Mouse (Mus musculus) B cell, adult 2 months (primary cell): ENCODE results near the gene Vav1.

Experiments used
- DNase-seq, 2 experiments: peaks; one replicate each; pipeline ENCODE4 v3.0.0; 2022

The Vav1 gene

DNA sequence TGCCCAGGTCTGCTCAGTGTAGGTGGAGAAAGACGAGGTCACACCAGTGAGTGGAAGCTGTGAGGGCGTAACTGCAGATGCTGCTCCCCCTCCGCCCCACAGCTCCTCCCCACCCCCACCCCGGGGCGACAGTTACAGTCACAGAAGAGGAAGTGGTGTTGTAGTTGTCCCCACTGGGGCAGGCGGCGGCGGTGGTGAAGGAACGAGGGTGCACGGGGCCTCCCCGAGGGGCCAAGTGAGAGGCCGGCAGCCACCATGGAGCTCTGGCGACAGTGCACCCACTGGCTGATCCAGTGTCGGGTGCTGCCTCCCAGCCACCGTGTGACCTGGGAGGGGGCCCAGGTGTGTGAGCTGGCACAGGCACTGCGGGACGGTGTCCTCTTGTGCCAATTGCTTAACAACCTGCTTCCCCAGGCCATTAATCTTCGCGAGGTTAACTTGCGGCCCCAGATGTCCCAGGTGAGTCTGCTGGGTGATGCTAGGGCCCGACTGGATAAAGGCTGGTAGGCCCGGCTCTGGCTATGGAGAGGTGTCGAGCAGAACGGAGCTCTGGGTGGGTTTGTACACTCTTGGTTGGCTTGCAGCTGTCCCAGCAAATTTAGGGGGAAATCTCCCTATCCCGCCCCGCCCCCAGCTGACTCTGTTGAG, at the start of gene Vav1:
Vav1 (plus strand) TSS at position 158 of the 648 bp plus-strand sequence.
- peak; percentile 89 to 91 for DNase-seq

DNA sequence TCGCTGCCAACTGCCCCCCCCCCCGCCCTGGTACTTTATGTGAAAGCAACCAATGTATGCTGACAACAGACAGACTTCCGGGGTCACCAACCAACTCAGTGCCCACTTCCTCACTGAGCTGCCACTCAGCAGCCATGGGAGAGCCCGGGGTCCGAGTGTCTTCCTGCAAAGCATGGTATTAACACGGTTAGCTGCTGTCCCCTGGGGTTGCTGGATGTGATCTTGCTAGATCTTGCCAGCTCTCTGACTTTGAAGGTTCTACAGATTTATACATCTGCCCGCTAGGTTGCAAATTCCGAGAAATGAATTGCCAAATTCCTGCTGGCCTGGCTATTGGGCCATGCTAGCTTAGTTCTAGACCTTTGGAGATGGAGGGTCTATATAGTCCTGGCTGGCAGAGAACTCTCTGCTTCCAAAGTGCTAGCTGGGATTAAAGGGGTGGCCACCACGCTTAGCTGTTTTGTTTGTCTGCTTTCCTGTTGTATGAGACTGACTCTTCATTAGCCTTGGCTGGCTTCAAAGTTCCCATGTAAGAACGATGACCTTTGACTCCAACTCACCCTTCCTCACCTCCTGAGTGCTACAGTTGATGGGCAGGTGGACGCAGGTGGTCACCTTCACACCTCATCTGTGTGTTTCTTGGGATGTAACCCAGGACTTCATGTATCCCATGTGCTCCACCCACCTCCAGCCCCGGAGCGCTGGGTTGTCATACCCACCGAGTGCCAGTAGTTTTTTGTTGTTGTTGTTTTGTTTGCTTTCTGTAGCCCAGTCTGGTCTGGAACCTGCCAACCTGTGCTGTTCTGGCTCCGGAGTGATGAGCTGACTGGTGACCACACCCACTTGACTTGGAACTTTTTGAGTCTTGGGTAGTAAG, 48.8 kb upstream of the Vav1 start:
- peak; percentile 25 to 26 for DNase-seq

DNA sequence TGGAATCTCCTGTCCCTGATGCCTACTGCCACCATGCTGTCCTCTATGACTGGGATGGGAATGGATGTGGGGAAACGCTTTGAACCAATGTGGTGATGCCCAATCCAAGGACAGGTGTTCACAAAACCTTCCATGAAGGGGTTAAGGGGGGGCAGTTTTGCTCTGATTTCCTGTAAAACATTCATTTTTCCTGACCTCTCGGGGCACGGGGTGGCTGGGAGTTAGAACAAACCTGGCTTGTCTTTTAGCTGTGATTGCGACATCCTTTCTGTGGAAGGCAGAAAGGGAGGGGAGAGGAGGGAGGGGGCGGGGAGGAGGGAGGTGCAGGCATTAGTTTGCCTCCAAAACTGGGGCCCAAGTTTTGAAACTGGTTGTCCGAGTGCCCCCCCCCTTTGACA, 48.2 kb upstream of the Vav1 start:
- DNase-seq = no peak

DNA sequence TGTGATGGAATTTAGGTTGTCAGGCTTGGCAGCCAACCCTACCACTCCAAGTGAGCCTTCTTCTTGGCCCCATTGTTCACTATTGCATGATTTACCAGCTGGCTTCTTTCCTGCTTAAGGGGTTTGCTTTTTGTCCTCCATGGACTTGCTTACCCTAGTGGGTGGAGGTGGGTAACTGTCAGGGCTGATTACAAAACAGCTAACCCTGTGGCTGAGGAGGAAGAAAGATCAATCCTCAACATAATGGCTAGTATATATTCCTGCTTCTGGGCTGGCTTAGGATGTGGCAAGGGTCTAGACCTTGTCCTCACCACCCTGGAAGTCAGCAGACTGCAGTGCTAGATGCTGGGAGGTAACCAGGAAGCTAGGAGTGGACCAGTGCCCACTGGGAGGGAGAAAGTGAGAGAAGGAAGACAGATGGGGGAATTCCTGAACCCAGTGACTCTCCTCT, 47.6 kb upstream of the Vav1 start:
- no peak for DNase-seq

DNA sequence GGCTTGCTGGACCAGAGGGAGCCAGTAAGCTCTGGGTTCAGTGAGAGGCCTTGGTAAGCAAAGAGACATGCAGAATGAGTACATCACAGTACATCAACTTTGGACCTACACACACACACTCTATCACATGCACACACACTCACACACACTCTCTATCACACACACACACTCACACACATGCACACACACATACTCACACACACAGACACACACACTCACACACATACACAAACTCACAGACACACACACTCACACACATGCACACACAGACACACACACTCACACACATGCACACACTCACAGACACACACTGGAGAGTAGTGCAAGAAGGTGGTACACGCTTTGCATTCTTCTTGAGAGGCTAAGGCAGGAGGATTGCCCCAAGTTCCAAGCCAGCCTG, 46.7 kb upstream of the Vav1 start:
- DNase-seq = no peak

DNA sequence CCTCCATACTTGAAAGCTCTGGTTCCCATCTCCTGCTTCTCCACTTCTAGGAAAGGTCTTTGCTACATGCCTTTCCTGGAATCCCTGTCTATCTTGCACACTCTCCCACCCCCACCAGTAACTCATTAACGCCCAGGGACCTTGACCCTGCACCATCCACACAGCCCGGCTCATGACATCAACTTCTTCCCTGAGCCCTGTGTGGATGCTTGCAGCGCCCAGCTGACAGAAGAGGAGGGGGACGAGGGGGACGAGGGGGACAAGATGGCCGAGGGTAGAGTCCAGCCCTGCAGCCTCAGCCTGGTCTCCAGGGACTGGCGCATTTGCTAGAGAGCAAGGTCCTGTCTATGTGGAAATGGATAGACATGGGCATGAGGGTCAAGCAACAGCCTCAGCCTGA, 45.9 kb upstream of the Vav1 start:
- DNase-seq = no peak

DNA sequence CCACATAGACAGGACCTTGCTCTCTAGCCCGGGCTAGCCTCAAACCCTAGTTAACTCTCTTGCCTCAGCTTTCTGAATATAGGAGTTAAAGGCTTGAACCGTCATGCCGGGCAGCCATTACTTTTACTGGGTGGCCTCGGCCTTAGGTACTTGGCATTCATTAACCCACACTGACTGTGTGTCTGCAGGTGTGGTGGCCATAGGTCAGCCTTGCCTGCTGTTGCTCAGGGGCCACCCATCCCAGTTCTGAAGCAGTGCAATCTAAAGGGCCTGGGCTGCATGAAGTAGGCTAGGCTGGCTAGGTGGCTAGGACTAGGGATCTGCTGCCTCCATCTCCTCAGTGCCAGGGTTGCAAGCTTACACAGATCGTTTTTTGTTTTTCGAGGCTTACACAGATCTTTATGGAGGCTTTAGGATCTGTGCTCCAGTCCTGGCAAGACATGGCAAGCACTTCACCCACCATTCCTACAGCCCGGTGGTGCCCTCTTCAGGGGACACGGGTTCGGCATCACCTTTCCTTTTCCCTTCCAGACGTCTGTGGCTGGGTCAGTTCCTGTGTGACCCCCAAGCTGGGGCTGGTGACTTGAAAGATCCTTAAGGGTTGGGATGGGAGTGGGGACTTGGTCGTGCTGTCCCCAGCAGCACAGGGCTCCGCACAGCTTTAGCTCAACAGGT, 44.5 kb upstream of the Vav1 start:
- no peak for DNase-seq

DNA sequence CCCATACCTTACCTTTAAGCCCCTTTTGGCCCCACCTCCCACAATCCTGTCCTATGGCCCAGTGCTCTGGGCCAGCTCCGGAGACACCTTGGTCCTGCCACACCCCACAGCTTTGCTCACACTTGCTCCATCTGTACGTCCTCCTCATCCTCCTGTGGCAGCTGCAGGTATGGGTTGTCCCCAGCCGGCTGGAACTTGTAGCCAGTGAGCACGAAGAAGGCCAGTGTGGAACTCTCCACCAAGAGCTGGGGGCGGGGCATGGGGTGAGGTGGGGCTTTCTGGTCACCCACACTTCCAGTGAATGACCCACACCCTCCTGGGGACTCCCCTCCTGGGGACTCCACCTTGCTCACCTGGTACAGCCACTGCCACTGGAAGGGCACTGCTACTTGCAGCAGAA, 43.1 kb upstream of the Vav1 start:
- no peak for DNase-seq

DNA sequence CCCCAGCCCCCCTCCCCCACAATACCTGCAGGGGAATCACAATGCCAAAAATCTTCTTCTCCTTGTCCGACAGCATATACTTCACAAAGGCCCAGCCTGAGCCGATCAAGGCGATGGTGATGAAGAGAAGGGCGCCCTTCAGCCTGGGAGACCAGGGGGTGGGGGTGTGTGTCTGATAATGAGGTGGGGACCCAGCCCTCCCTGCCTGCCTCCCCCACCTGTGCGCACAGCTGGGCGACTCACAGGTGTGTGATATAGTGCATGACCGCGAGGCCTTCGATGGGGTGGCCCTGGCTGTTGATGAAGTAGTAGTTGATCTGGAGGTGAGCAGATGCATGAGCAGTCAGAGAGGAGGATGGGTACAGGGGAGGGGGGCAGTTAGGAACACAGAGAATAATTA, 41.7 kb upstream of the Vav1 start:
- DNase-seq = no peak

DNA sequence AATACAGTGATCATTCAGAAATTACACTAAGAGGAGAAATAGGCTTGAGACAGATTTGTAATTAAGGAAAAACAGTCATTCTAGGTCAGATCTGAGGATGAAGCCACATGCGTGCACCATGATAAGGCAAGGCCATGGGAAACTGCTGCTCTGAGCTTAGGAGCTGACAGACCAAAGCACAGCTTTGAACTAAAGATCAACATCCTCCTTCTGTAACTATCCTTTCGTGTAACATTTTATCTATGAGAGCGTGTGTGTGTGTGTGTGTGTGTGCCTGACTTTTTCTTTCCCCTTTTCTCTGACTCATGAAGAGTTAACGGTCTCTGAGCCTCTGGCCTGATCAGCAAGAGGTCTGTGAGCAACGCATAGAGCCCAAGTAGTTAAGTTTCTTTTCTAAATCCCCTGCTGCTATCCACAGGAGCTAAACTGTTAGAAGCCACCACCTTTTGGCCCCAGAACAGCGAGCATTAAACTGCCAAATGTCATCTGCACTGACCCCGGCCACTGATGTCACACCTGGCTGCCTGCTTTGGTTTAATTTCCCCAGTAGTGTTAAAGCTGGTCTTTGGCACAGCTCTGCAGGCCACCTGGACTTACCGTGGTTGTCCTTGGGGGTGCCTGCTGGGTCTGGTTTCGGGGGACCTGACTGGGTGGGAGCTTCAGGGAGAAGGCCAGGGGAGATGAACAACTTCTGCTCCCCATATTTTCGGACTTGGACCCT, 35.1 kb upstream of the Vav1 start:
- DNase-seq = no peak

DNA sequence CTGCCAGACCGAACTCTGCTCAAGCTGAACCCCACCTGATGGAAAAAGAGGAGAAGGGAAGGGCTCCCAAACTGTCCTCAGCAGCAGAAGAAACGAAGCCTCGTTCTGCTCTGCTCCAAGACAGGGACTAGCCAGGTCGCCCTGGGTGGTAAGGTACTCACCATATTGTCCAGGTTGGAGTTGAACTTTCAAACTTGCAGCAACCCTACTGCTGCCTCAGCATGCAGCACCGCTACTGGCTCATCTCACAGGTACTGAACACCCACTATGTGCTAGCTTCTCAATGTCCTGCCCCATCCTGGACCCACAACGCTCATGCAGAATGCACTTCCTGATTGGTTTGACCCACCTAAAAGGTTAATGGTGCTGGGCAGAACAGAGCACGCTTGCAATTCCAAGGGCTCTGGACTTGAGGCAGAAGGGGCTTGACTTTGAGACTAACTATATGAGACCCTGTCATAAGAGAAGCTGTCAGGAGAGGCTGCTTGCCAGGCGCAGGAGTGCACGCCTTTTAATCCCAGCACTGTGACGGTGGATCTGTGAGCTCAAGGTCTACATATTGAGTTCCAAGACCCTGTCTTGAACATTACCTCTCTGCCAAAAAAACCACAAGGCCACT, 33.5 kb upstream of the Vav1 start:
- DNase-seq = no peak

DNA sequence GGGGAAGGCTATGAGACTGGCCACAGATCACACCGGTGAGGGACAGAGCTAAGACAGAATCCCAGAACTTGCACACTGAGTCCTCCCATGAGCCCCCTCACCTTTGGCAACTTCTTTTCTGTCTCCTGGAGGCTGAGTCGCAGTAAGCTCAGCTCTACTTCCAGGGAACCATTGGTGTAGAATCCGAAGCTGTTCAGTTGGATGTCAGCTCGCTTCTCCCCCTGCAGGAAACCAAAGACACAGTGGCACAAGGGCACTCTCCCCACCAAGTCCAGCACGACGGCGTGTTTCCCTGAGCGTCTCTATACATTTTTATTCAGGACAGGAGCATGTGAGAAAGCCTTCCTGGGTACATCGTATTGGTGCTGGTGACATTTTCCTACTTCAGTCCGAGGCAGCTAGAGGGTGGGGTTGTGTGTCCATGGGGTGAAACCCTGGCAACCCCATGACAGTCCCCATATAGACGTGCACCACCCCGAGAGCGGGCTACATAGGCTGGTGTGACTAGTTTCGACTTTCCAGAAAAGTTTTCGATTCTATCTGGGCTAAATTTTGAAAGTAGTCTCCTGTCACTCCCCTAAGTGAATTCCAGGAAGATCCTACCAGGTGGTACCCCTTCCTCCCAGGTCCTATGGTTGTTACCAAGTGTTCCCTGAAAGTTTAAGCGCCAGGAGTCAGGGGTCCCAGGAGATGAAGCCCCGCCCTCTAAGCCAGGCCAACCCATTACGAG, 32.1 kb upstream of the Vav1 start:
- no peak for DNase-seq

DNA sequence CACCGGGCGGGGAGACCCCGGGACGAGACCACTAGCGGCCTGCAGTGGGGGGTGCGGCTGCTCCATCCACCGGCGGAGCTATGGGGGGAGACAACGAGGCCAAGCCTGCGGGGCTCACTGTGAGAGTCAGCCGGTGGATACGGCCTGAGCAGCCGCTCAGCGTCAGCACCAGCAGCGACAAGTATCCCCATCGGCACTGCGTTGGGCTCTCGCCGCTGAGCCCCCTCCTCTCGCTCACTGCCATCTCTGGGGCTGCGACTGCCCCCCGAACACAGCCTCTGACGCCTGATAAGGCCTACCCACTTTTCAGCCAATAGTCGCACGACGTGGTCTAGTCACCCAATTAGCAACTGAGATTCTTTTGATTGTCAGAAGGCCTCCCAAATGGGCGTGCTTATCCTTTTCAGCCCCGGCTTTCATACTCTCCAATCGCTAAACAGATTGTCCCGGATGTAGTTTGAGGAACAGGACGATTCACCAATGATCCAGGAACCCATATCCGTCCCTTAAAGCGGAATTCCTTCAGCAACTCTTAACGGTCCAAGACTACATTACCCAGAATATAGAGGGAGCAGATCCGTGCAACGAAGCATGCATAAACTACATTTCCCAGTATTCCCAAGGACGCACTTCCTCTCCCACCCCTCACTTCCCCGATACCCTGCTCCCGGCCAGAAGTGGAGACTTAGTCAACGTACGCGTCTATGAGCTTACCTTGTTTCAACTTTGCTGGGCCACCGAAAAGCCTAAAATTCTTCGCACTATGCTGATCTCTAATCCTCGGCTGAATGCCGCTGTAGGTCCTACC, 31.3 kb upstream of the Vav1 start:
- DNase-seq = peak; percentile 82 to 84

DNA sequence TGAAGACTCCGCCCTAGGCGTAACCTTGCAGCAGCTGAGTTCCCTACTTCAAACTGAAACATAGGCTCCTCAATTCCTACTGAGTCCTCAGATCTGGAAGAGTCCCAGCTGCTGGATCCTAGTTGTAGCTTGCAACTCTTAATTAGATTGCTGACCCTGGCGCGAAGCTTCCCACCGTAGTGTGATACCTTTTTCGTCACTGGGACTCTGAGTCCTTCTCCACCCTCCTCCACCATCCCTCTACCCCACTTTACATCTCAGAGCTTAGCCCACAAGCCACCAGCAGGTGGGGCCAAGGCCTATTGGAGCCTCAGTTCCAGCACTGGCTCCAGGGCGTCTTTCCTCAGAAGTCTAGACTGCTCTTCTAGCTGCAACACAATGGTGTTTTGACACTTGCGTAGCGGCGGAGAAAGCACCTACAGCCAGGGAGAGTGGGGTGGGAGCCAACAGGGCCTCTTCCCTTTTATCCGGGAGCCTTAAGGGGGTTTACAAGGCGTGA, 30.6 kb upstream of the Vav1 start, which contains the start of gene Gpr108:
Gpr108 (minus strand) TSS at position 246 of the 499 bp plus-strand sequence.
- peak; percentile 82 to 86 for DNase-seq

DNA sequence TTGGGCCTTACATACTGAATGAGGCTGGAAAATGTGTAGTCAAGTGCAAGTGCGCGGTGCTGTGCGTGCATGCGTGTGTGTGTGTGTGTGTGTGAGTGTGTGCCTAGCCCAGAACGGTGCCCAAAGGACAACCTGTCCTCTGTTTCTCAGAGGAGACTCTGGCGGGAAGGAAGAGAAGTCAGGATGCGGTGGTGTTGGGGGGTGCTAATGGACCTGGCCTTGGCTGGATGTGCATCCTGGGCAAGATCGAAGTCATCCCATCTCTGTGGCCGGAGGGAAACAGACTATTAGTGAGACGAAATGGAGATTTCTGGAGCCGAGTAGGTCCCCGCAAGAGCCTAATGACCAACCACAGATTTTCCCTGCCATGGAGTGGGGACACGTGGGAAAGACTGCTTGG, 30.1 kb upstream of the Vav1 start:
- peak in 1 of 2 experiments; percentile 36 for DNase-seq

DNA sequence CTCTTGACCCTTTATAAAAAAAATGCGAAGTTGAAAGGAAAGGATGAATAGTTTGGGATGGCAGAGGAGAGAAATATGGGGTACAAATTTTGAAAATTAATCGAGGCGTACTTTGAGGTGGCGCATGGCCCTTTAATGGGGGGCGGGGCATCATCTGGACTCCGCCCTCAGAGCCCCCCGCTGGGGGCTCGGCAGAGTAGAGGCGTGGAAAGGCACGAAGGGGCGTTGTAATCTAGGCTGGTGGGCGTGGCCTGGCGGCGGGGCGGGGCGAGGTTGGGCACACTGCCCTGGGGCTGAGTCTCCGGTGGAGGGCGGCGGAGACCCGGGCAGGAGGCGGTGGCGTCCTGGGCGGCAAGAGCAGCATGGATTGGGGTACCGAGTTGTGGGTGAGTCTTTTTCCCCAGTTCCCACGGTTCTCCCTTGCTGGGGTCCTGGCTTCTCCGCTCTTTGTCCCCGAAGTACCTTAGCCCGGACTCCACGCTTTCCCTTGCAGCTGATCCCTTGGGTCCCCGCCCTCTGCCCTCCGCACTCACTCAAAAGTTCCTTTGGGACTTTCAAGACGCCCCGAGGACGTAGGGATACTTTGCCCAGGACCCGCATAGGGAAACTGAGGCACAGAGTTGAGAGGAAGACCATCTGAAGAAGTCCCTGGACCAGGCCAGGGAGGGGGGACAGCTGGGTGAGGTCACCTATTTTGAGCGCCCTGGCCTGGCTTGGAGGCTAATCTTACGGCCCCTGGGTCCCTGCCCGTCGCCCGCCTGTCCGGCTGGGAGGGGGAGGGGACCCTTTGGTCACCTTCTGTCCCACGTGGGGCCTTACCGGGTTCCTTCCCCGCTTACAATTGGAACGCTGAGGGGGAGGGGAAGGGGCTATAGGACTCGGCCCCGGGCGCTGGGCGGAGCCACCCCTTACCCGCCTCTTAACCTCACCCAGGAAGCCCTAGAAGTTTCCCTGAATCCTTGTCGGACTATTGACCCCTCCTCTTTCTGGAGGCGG, 29.4 kb upstream of the Vav1 start, which contains the start of gene Trip10:
Trip10 (plus strand) TSS at position 270 of the 996 bp plus-strand sequence.
- peak; percentile 100 for DNase-seq

DNA sequence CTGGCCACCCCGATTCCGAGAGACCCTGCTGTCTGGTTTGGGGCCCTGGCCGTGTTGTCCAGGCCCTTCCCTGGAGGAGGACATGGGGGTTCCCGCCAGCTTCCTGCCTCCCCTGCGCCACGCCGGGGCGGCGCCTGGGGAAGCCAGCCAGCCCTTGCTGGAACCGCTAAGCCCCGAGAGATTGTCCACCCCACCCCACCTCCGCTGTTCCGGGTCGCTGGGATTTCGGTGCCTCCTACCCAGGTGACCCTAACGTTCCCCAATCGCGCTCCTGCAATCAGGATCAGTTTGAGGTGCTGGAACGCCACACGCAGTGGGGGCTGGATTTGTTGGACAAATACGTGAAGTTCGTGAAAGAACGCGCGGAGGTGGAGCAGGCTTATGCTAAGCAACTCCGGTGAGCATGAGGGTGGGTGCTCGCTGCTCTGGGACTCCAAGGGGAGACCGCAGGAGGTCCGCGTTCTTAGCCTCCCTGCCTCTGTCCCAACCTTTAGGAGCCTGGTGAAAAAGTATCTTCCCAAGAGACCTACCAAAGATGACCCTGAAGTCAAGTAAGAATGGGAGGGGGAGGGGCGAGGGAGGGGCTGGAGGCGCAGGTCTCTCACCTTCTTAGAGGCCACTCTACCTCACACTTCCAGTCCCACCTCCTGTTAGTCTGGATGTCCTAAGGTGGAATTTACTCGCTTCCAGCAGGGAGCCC, 28.3 kb upstream of the Vav1 start:
- DNase-seq = peak; percentile 24 to 30

DNA sequence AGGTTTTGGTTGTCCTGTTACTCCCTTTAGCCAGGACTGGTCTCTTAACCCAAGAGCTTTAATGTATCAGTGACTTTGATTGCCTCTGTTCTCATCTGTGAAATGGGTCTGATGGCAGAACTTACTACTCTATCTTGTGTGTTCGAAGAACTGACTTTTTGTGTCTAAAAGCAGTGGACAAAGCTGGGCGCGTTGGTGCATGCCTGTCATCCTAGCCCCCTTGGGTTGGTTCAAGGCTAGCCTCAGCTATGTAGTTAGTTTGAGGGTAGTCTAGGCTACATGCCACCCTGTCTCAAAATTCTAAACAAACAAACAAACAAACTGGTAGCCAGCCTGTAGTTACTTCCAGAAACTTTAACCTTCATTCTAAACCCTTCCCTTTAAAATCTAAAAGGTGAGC, 27.5 kb upstream of the Vav1 start:
- no peak for DNase-seq

DNA sequence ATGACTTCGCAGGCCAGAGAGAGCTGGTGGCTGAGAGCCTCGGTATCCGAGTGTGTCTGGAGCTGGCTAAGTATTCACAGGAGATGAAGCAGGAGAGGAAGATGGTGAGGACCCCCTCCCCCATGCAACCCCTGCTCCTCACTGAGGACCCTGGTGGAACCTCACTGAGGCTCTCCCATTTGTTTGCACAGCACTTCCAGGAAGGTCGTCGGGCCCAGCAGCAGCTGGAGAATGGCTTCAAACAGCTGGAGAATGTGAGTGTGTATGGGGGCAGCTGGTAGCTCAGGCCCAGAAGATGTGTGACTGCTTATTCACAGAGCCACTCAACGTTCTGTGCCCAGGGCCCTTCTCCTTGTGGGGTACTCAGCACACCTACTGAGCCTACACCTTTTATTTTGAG, 25.6 kb upstream of the Vav1 start:
- DNase-seq = no peak
